Mouse (Mus musculus) thymus, postnatal 25 days (tissue): Measurements from ENCODE around the gene Atp5g1.

Experiments used
- DNase-seq: peaks from one replicate; pipeline ENCODE4 v3.0.0; 2022

Gene Atp5g1

DNA sequence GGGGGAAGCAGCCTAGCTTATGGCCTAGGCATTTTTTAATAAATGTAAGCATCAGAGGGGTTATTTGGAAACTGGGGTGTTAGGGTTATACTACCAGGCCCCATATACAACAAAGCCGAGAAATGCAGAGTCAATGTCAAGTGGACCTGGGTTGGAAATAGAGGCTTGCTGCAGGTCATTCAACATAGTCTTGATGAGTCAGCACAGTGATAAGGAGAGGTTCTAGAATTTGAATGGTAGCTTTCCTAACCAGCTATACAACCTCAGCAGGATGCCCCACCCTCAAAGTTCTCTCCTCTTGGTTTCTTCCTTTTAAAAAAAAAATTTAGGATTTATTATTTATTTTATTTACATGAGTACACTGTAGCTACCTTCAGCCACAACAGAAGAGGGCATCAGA is 4.5 kb downstream of the Atp5g1 start:
- DNase-seq, result no peak

DNA sequence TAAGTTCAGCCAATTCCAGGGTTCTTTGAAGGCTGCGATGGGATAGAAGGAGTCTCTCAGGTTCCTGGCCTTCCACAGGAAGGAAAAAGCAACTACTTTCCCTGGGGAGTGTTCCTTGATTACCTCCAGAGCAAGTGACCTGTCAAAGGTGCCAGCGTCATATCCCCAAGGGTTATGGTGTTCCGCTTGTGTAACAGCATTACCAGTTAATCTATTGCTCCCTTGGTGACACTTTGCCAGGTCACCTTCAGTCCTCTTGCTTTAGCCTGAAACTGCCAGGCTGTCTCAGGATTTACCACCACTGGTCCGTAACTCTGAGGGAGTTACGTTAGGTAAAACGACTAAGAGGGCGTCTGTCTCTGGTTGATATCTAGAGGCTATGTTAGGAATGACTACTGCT is 5.1 kb downstream of the Atp5g1 start:
- no peak for DNase-seq

DNA sequence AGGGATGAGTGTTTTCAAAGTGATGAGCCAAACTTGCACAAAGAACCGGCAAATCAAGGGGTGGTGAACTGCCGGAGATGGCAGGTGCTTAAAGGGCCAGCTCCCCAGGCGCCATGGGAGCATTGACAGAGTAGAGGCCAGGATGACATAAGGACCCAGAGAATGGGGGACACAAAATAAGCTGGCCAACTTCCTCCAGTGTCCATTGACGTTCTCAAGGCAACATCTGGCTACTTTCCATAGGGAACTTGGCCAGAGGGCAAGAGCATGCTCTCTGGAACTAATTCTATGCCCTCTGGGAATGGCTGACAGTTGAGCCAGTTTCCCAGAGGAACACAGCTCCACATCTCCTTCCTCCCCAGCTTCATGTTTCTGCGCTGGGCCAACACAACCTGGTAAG is 7.2 kb downstream of the Atp5g1 start:
- DNase-seq, result no peak

DNA sequence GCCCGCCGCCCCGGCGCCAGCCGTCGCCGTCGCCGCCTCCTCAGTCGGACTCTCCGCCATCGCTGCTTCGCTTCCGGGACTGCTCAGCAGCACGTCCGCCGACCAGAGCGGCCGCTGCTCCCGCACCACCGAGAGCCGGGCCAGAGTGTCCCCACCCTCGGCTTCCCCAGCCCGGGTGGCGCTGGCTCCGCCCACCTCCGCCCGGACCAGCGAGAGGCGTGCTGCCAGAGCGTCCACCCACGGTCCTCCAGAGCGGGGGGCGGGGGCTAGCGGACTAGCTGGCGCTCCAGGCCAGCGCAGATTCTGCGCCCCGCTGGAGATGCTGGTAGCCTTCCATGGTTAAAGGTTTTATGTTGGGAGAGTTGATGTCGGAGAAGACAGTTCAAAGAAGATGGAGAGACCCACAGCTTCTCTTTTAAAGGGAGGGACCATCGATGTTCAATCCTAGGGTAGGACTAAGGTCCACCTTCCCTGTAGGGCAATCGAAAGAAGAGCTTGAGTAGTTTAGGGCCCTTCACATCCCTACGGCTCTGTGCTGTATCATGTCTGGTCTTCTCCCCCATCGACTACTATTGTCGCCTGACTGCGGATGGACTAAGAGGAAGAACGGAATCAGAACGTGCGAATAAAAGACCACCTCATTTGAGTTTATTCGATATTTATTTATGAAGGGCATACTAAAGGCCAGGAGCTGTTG is 10.1 kb downstream of the Atp5g1 start, which contains the start of gene Ube2z:
Gene Ube2z (minus strand): TSS at position 174 of the 697 bp plus-strand sequence.
- DNase-seq, result peak; percentile 97

DNA sequence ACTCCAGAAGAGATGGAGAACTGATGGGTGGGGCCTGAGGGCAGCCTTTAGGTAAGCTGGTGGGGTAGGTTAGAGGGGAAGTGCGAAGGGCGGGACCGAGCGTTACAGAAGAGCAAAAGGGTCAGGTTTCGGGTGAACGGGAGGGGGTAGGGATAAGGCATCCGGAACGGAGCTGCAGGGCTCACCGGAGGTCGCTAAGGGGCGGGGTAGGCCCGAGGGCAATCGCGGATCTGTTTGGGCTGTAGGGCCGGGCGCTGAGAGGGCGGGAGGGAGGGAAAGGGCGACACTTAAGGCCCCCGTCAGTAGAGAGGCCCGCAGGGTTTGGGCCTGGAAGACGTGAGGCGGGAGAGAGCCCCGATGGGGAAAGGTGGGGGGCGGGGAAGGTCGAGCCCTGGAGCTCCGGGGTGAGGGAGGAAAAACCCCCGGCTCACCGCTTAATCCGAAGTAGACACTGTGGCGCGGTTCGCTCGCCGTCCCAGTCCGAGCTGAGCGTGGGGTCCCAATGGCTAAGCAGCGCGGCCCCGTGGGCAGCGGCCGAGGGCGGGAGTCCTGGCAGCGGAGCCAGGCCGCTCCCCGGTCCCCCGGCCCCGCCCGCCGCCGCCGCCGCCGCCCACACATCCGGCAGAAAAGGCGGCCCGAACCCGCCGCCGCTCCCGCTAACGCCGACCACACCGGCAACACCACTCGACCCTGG is 10.8 kb downstream of the Atp5g1 start:
- DNase-seq, result peak; percentile 64

DNA sequence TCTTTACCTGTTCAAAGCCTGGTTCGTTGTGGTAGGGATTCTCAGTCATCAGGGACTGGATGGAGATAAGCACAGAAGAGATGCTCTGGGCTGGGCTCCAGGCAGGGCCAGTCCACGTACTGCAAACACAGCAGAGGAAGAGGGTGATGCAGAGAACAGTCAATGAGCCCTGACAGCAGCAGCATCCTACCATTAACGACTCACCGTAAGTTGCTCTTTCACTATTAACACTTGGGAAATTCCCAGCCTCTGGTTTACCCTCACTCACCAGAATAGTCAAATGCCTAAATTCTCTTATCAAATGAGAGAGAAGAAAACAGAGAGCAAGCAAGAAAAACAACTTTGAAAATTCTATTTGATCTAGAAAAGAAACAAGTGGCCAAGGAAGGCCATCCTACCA is 17.2 kb downstream of the Atp5g1 start:
- DNase-seq, result no peak

DNA sequence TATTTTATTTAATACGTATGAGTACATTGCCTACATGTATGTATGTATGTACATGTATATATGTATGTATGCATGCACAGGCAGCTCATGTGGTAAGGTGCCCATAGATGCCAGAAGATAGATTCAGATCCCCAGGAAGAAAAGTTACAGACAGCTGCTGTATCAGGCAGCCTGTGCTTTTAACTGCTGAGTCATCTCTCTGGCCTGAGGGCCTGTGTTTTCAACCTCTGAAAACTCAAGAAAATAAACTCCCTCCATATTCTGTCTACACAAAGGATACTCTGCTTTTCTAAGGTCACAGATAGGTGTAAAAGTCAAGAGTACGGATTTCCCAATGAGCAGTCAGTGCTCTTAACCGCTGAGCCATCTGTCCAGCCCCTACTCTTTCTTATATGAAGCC is 24.6 kb downstream of the Atp5g1 start:
- no peak for DNase-seq

DNA sequence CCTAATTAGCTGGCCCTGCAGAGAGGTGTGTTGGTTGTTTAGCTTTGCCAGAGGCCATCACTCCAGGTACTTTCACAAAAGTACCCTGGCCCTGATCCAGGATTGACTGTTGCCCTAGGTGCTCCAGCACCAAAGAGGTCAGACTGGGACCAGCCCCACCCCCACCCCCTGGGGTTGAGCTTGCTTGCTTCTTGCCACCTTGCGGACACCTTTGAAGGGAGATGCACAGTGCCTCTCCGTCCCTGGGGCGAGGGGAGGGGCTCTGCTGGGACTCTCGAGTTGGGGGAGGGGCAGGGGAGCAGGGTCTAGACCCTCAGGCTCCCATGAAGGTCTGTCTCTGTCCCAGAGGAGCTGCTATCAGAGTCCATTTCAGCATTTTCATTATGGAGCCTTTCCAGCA is 25.5 kb downstream of the Atp5g1 start:
- no peak for DNase-seq

DNA sequence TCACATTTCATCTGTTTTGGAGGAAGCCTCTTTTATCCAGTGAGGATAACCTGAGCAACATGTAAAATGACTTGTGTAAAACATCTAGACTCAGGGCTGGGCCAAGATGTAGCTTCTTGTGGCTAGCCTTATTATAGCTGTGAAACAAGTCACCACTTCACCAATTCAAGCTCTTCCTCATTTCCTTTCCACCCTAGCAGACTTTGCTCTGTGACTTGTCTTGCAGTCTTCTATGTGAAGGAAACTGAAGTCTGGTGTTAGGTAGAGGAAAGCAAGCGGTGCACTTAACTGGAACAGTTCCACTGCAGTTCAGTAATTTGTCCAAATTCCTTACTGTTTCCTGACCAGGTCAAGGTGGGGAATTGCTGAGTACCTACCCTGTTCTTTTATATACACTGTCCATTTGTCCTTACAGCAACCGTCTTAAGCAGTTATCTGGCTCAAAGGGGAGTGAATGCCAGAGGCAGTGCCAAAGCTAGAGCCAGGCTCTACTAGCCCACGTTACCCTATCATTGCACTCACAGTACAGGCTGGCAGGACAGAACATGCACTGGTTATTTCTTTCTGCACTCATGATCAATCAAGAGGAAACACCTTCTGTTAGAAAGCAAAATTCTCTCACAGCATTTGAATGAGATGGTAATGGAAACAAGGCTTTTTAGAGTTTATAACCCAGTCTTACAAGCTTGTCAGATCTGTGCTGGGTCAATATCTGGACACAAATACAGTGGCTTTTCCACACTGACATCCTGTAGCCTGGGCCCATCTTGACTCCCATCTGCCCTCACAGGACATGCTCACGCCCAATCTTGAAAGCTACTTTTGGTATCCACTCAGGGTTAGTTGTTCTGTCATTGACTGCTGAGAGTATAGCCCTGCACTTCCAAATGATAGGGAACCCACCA is 27.7 kb downstream of the Atp5g1 start:
- DNase-seq, result no peak

DNA sequence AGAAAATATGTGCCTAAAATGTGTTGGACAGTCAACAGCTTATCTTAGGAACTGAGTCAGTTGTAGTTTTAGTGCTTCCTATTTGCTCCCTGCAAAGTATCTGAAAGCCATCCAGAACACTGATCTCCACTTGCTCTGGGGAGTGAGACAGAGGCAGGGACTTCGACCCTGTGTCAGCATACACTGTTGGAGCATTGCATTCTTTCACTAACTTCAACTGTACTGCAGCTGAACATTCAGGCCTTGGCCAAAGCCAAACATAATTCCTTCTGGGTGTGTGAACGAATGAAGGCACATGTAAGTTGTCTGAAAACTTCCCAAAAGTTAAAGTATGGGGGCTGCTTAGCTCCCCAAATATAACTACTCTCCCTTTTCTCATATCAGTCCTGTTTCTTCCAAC is 28.7 kb downstream of the Atp5g1 start:
- DNase-seq, result no peak

DNA sequence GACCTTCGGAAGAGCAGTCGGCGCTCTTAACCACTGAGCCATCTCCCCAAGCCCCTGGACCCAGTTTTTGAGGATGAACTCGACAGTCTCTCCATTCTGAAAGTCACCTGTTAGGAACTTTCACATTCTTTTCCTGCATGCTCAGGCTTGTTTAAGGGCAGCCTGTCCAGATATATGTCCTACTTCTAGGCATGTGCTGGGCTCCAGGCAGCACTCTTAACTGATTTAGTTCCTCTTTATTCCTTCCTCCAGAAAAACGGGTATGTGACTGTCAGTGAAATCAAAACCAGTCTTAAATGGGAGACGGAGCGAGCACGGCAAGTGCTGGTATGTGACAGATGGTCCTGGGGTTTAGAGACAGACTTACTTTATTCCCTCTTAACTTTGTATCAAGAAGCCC is 29.4 kb downstream of the Atp5g1 start:
- no peak for DNase-seq

DNA sequence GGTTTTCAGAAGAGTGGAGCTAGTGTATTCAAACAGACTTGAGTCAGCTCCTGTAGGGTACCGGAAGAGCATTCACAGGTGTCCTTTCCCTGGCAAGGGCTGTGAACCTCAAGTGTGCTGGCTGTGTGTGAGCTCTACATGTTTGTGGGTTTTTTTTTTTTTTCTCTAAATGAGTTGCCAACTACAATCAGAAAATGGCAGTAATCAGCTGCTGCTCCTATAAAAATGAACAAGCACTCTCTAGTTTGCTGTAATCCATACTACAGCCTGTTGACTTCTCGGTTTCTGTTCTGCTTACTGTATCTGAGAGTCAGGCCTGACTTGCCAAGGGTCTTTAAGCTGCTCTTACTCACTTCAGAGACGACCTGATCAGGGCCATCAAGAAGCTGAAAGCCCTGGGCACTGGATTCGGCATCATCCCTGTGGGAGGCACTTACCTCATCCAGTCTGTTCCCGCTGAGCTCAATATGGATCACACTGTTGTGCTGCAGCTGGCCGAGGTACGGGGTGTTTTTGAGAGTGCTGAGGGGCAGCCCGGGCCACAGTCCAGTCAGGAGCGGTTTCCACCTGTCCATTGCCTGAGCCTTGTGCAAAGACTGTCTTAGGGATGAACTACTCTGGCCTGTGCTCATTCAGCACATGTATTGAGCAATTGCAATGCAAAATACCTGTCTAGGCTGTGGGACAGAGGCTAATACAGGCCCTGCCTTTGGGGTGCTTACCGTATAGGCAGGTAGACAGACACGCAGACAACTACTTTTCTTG is 30.5 kb downstream of the Atp5g1 start:
- no peak for DNase-seq

DNA sequence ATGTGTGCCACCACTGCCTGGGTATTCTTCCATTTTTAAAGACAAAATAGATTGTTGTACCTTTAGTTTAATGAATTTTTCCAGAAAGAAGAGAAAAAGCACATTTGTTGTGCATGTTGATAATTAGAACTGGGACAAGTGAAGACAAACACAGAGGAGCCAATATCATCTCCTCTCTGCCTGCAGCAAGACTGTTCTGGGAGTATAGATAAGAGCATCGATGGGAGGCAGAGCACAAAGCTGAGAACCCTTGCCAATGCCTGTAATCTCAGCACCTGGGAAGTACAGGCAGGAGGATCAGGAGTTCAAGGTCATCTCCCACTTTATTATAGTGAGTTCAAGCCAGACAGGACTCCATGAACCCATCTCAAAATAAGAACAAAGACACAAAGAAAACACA is 36.9 kb downstream of the Atp5g1 start:
- no peak for DNase-seq

DNA sequence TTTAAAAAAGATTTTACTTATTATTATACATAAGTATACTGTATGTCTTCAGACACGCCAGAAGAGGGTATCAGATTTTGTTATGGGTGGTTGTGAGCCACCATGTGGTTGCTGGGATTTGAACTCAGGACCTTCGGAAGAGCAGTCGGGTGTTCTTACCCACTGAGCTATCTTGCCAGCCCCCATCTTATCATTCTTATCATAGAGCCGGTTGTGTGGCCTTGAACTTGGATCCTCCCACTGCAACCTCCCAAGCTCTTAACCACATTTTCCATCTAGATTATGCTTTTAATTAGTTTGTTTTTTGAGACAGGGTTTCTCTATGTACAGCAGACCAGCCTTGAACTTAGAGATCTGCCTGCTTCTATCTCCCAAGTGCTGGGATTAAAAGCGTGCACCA is 38.0 kb downstream of the Atp5g1 start:
- no peak for DNase-seq

DNA sequence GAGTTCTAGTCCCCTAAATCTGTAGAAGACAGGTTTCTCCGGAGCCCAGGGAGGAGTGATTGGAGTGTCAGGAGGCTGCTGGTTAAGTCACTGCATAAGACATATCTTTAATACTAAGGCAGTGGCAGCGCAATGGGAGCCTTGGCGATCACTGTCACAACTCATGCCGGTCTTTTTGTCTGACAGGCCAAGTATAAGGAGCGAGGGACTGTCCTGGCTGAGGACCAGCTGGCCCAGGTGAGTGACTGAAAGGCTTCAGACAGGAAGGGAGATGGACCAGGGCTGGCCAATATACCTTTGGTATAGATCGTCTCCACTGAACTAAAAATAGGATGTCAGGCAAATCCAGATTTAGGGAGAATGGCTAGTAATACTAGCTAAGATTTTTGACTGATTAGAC is 40.3 kb downstream of the Atp5g1 start:
- no peak for DNase-seq

DNA sequence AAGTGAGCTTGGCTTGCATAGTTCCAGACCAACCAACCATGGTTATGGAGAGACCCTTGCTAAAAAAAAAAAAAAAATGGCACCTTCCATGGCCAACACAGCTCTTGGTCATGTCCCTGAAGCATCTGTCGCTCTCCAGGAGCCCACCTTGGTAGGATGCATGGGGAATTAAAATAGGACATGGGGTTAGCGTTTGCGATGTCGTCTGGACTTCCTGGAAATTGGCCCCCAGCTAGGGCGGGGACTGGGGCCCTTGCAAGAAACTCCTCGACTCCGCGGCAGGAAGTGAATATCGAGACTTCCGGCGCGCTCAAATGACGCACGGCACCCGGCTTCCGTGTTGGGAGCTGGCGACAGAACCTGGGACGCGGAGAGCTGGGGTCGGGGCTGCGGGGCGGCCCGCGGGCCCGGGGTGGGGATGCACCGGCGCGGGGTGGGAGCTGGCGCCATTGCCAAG is 40.8 kb downstream of the Atp5g1 start, which contains the start of gene Snf8:
Gene Snf8 (plus strand): TSS at position 290 of the 457 bp plus-strand sequence.
- DNase-seq, result peak; percentile 94

DNA sequence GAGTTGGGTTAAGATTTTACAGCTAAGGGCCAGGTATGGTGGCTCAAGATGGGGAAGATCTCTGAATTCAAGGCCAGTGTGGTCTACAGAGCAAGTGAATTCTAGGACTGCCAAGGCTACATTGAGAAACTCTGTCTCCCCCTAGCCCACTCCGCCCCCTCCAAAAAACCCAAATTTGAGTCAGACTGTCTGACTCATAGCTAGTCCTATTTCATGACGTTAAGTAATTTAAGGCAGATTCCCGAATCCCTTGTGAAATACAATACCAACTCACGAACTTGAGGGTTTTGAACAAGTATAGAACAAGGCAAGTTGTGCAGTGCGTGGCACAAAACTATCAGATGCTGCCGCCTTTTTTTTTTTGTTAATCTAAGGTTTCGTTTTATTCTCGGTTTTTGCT is 41.4 kb downstream of the Atp5g1 start:
- no peak for DNase-seq

DNA sequence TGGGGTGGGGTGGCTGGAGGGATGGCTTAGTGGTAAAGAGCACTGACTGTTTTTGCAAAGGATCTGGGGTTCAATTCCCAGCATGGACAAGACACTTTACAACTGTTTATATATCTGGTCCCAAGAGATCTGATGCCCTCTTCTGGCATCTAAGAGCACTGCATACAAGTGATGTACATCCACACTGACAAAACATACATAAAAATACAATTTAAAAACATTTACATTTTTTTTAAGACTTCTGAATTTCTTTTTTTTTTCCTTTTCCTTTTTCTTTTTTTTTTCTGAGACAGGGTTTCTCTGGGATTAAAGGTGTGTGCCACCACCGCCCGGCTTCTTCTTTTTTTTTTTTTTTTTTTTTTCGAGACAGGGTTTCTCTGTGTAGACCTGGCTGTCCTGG is 42.2 kb downstream of the Atp5g1 start:
- DNase-seq, result no peak

DNA sequence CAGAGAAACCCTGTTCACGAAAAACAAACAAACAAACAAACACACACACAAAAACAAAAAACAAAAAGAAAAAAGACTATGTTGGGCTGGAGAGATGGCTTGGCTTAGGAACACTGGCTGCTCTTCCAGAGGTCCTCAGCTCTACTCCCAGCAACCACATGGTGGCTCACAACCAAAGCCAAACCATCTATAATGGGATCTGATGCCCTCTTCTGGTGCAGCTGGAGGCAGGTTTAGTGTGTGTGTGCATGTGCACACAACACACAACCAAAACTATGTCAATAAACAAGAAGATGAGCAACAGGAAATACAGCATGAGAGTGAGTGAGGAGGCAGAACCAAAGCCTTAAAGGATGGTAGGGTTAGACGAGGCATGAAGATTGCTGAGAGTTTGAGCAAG is 43.8 kb downstream of the Atp5g1 start:
- no peak for DNase-seq

DNA sequence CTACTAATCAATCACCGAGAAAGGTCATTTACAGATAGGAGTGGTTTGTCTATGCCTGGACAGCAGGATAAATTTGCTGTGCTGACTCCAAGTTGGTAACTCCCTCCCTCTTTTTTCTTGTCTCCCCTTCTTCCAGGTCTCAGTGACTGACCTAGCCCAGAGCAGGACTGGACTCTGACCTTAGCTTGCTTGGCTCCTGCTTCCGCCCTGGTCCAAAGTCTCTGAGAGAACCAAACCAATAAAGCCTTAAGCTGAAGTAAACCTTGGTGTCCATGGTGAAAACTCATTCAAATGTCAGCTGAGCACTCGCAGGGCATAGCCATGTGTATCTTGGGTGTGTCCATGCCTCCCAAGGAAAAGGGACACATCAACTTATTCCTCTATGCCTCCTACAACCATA is 44.9 kb downstream of the Atp5g1 start:
- no peak for DNase-seq

DNA sequence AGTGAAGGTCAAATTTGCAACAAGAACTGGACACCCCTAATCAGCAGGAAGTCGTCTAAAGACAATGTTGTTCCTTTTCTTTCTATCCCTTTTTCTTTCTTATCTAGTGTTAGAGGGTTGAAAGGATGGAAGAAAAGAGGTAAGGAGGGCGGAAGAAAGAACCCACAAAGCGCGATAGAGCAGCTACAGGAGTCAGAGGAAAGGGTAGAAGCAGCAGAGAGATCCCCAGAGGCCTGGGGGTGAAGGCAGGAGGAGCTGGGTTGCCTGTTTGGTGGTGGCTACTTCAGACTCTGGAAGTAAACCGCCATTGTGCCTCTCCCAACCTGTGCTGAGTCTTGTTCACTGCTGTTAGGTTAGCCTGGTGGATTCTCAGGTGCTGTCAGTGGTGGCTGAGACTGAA is 47.3 kb downstream of the Atp5g1 start:
- no peak for DNase-seq

DNA sequence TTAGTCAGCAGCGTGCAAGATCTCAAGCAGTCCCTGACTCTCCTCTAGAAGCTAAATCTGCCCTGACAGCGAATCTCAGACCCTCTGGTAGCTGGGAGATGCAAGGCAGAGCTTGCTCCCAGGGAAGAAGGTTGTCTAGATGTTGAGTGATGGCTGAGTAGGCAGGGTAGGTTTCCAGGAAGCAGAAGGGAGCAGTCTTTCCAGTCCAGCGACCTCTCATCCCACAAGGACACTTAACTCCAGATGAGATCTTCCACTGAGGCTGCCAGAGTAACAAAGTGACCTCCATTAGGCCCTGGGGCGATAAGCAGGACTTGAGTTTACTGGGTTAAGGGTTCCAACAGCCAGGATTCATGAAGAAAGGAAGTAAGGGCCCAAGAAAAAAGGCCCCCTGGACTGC is 54.8 kb downstream of the Atp5g1 start:
- DNase-seq, result no peak
